Mouse (Mus musculus): ENCODE results near the gene Snx27.

DNA sequence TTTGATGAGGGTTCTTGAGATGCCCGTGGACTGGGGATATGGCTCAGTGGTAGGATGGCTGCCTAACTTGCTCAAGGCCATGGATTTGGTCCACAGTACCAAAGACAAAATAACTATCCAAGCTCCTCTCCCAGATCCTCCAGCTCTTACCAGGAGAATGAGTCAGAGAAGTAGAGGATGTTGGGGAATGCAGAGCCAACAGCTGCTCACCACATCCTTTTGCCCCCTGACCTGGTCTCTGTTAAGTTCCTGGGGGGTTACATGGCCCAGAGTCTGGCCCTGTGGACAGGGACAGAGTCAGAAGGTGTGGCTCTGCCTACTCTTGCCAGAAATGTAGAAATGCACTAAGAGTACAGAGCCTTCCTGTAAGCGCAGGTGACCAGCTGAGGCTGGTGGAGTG, 122.7 kb downstream of the Snx27 start:
- TF ChIP-seq POLR2A (IDR thresholded peaks at IDR 0.05; ENCODE audit: control insufficient read depth, extremely low read depth, insufficient read depth, low read length, poor library complexity) (no peak), CTCF (IDR thresholded peaks at IDR 0.05; ENCODE audit: borderline replicate concordance, control insufficient read depth, extremely low read depth, insufficient read depth, low read length, poor library complexity) (no peak)

Measured in thymus, adult 2 months (tissue).